Mouse (Mus musculus): Measurements from ENCODE around the gene Nos2. TPM values are rescaled to one million over a fixed set of nuclear protein-coding genes. Genes with fewer than 3 reads are reported as not detected.
"Not testable (repeated sequence)": the region's sequence is repeated elsewhere in the genome, so short reads cannot be mapped to it uniquely, and the experiment has no call there.

Gene Nos2
- polyA plus RNA-seq, 1 experiment from 2014 or later, result 0.50 TPM

DNA sequence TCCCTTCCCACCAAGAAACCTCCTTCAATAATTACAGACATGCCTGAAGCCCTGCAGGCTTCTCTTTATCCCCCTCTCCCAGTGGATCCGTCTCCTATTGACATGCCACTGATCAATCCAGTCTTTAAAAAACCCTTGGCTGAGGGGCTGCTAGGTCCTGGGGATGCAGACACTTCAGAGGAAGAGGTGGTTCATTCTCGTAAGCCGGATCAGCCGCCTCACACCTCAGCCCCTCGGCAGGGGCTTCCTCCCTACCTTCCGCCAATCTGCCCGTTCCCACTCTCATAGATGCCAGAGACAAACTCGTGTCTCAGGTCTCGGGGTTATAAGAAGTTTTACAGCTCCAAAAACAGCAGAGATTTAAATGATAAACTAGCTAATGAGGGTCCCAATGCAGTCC lies 69.5 kb downstream of the Nos2 start:
- Histone ChIP-seq H3K9me3 (replicated peaks; ENCODE audit: control insufficient read depth, low read length) (no peaks in the 10 kb centered on the region), H3K27ac (ENCODE audit: low read depth, low read length) (no peak overlapping the region), H3K9ac (ENCODE audit: low read length) (no peak overlapping the region), H3K4me2 (ENCODE audit: low read length) (no peak overlapping the region), H3K4me3 (ENCODE audit: low read depth, low read length) (no peak overlapping the region), H3K27me3 (replicated peaks; ENCODE audit: control insufficient read depth, insufficient read depth, low read length) (no peaks in the 10 kb centered on the region), H3K36me3 (ENCODE audit: control insufficient read depth, insufficient read depth, low read length) (no peaks in the 10 kb centered on the region), H3K4me1 (ENCODE audit: control insufficient read depth, insufficient read depth, low read length) (no peaks in the 10 kb centered on the region)
- DNase-seq (ENCODE audit: low spot score) (no peak), ATAC-seq (no peak)
- WGBS, result 94% methylated on average over 9 of the region's 9 CpGs

- 77% methylated on average over 5 of the region's 5 CpGs for WGBS
- not testable (repeated sequence) for H3K4me1 ChIP-seq (ENCODE audit: control insufficient read depth, insufficient read depth, low read length); H3K9ac ChIP-seq (ENCODE audit: low read length)
Measured at GRCm38 (mm10) chr11:78990875-78991543, 70.4 kb downstream of the Nos2 start.

GRCm38 (mm10) chr11:78999118-78999517 lies 78.5 kb downstream of the Nos2 start:
- no peak for ATAC-seq
- DNase-seq (ENCODE audit: low spot score), result no peak

More at GRCm38 (mm10) chr11:78990875-78991543, 70.4 kb downstream of the Nos2 start:
- not testable (repeated sequence) for H3K27me3 ChIP-seq (replicated peaks; ENCODE audit: control insufficient read depth, insufficient read depth, low read length); H3K27ac ChIP-seq (ENCODE audit: low read depth, low read length); DNase-seq (ENCODE audit: low spot score); H3K4me2 ChIP-seq (ENCODE audit: low read length); H3K9me3 ChIP-seq (replicated peaks; ENCODE audit: control insufficient read depth, low read length); H3K36me3 ChIP-seq (ENCODE audit: control insufficient read depth, insufficient read depth, low read length); H3K4me3 ChIP-seq (ENCODE audit: low read depth, low read length); ATAC-seq

DNA sequence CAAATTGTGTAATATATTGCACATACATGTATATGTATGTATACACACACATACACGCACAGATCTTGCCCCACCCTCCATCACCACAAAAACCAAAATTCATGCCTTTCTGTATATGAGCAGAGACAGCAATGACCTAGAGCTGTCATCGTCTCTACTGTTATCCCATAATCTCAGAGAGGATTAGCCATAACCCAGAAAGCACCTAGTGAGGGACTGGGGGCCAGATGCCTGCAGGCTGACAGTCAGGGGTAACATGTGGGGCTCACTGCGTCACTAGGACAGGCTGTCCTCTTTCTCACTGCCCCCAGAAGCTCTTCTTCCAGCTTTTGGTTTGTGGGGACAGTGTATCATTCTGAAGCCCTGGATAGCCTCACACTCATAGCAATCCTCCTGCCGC lies 81.3 kb downstream of the Nos2 start:
- ATAC-seq (no peak), DNase-seq (ENCODE audit: low spot score) (no peak)
- no peaks in the 10 kb centered on the region for H3K36me3 ChIP-seq (ENCODE audit: control insufficient read depth, insufficient read depth, low read length)
- no peaks in the 10 kb centered on the region for H3K9me3 ChIP-seq (replicated peaks; ENCODE audit: control insufficient read depth, low read length)
- no peaks in the 10 kb centered on the region for H3K27me3 ChIP-seq (replicated peaks; ENCODE audit: control insufficient read depth, insufficient read depth, low read length)
- H3K4me2 ChIP-seq (ENCODE audit: low read length), result no peak overlapping the region
- WGBS, result 86% methylated on average over 4 of the region's 4 CpGs
- no peak overlapping the region for H3K9ac ChIP-seq (ENCODE audit: low read length)
- H3K4me1 ChIP-seq (ENCODE audit: control insufficient read depth, insufficient read depth, low read length), result no peaks in the 10 kb centered on the region
- H3K27ac ChIP-seq (ENCODE audit: low read depth, low read length), result no peak overlapping the region
- H3K4me3 ChIP-seq (ENCODE audit: low read depth, low read length), result no peak overlapping the region

More at GRCm38 (mm10) chr11:78999118-78999517, 78.5 kb downstream of the Nos2 start:
- 14% methylated on average over 6 of the region's 6 CpGs for WGBS
- H3K4me3 ChIP-seq (ENCODE audit: low read depth, low read length), result no peak overlapping the region
- no peak overlapping the region for H3K27ac ChIP-seq (ENCODE audit: low read depth, low read length)
- H3K27me3 ChIP-seq (replicated peaks; ENCODE audit: control insufficient read depth, insufficient read depth, low read length), result no peaks in the 10 kb centered on the region
- H3K36me3 ChIP-seq (ENCODE audit: control insufficient read depth, insufficient read depth, low read length), result no peaks in the 10 kb centered on the region
- no peak overlapping the region for H3K9ac ChIP-seq (ENCODE audit: low read length)
- H3K9me3 ChIP-seq (replicated peaks; ENCODE audit: control insufficient read depth, low read length), result no peaks in the 10 kb centered on the region
- no peak overlapping the region for H3K4me2 ChIP-seq (ENCODE audit: low read length)
- no peaks in the 10 kb centered on the region for H3K4me1 ChIP-seq (ENCODE audit: control insufficient read depth, insufficient read depth, low read length)

DNA sequence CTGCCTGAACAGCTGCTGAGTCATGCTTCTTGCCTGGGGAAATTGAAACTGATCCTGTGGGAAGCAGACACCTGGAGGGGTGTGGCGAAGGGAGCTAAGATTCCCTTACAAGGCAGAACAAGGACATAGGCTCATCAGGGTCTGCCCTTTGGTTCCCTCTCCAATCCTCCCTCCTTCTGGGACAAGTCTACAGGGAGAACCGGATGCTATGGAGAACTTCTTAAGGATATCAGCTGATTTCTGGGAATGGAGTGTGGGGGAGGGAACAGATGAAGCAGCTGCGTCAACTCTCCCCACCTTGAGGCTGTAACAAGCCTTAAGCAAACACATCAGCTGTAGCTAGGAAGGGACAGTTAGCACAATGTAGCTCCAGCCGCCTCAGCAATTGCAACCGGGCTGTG lies 82.0 kb downstream of the Nos2 start:
- no peak overlapping the region for H3K4me2 ChIP-seq (ENCODE audit: low read length)
- no peak for DNase-seq (ENCODE audit: low spot score)
- H3K9me3 ChIP-seq (replicated peaks; ENCODE audit: control insufficient read depth, low read length), result no peaks in the 10 kb centered on the region
- H3K4me1 ChIP-seq (ENCODE audit: control insufficient read depth, insufficient read depth, low read length), result no peaks in the 10 kb centered on the region
- 82% methylated on average over 5 of the region's 5 CpGs for WGBS
- ATAC-seq, result no peak
- no peak overlapping the region for H3K4me3 ChIP-seq (ENCODE audit: low read depth, low read length)
- no peaks in the 10 kb centered on the region for H3K36me3 ChIP-seq (ENCODE audit: control insufficient read depth, insufficient read depth, low read length)
- no peak overlapping the region for H3K9ac ChIP-seq (ENCODE audit: low read length)
- H3K27ac ChIP-seq (ENCODE audit: low read depth, low read length), result no peak overlapping the region
- H3K27me3 ChIP-seq (replicated peaks; ENCODE audit: control insufficient read depth, insufficient read depth, low read length), result no peaks in the 10 kb centered on the region

- no peaks in the 10 kb centered on the region for H3K9me3 ChIP-seq (replicated peaks; ENCODE audit: control insufficient read depth, low read length)
- H3K27ac ChIP-seq (ENCODE audit: low read depth, low read length), result no peak overlapping the region
- ATAC-seq, result no peak
- 86% methylated on average over 11 of the region's 11 CpGs for WGBS
- H3K27me3 ChIP-seq (replicated peaks; ENCODE audit: control insufficient read depth, insufficient read depth, low read length), result no peaks in the 10 kb centered on the region
- no peak for DNase-seq (ENCODE audit: low spot score)
- H3K36me3 ChIP-seq (ENCODE audit: control insufficient read depth, insufficient read depth, low read length), result no peaks in the 10 kb centered on the region
- no peak overlapping the region for H3K4me2 ChIP-seq (ENCODE audit: low read length)
- no peak overlapping the region for H3K9ac ChIP-seq (ENCODE audit: low read length)
- H3K4me3 ChIP-seq (ENCODE audit: low read depth, low read length), result no peak overlapping the region
- H3K4me1 ChIP-seq (ENCODE audit: control insufficient read depth, insufficient read depth, low read length), result no peaks in the 10 kb centered on the region
Measured at GRCm38 (mm10) chr11:79003053-79003768, 82.6 kb downstream of the Nos2 start.

DNA sequence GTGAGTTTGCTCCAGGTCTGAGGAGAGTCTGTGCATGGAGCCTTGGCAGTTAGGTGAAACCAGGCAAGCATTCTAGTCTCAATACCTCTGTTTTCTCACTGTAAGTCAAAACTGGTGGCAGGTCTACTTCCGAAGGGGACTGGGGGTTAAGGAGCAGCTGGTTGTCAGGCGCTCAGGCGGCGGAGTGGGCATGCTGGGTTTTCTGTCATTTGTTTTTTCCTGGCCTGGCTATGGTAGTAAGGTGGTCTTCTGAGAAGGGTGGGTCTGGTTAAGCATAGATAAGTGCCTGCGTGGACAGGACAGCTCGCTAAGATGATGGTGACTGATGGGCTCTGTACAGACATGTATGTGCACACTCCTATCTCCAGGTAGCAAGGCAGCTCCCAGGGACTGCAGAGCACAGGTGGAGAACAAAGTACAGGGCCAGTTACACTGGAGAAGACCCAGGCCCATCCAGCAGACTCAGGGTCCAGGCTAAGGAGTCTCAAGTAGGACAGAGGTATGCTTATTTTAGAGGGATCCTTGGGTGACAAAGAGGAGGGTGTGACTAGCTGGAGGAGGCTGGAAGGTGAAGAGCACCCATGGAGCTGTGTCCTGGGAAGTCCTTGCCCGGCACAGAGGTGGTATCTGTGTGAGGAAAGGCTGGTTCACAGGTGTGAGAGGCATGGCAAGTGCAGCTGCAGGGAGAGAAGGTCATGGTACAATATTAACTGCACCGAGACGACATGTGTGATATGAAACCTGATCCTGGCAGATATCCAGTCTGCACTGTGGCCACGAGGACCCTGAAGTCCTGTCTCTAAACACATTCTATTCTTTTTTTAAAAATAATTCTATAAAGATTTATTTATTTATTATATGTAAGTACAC lies 83.4 kb downstream of the Nos2 start:
- Histone ChIP-seq H3K27me3 (replicated peaks; ENCODE audit: control insufficient read depth, insufficient read depth, low read length) (no peaks in the 10 kb centered on the region), H3K36me3 (ENCODE audit: control insufficient read depth, insufficient read depth, low read length) (no peaks in the 10 kb centered on the region), H3K9ac (ENCODE audit: low read length) (no peak overlapping the region), H3K27ac (ENCODE audit: low read depth, low read length) (no peak overlapping the region), H3K9me3 (replicated peaks; ENCODE audit: control insufficient read depth, low read length) (no peaks in the 10 kb centered on the region), H3K4me1 (ENCODE audit: control insufficient read depth, insufficient read depth, low read length) (no peaks in the 10 kb centered on the region), H3K4me3 (ENCODE audit: low read depth, low read length) (no peak overlapping the region), H3K4me2 (ENCODE audit: low read length) (no peak overlapping the region)
- 90% methylated on average over 10 of the region's 10 CpGs for WGBS
- no peak for ATAC-seq
- no peak for DNase-seq (ENCODE audit: low spot score)

DNA sequence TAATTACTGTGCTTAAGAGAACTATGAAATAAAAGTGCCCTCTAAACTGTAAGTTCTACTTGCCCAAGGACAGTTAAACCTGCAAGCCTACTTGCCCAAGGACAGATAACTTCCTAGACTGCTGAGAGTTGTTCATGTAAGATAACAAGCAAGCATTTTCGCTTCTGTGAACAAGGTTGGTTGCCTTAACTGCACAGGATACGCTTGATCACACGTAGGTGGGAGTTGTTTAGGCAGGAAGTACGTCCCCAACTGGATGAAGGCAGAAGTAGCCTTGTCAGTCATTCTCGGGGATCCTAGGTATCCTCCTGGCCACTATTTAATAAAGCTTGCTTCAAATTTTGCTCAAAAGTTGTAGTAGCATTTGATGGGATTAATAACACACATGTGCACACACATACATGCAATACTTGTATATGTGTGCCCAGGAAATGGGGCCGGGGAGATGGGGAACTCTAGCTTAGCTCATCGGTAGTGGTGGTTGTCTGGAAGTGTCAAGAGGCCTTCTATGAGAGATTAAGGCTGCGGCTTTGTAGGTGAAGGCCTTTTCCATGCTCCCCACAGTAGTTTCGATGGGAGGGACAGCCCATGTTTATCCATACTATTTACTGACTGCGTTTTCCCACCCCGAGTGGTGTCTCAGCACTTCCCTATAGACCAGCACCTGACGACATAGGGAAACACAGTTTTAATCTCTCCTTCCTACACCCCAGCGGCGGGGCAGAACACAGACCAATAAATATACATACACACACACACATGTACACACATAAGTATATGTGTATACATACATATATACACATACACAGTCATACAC lies 85.2 kb downstream of the Nos2 start:
- DNase-seq (ENCODE audit: low spot score), result no peak
- Histone ChIP-seq H3K4me3 (ENCODE audit: low read depth, low read length) (no peak overlapping the region), H3K27ac (ENCODE audit: low read depth, low read length) (no peak overlapping the region), H3K4me2 (ENCODE audit: low read length) (no peak overlapping the region), H3K9me3 (replicated peaks; ENCODE audit: control insufficient read depth, low read length) (no peaks in the 10 kb centered on the region), H3K27me3 (replicated peaks; ENCODE audit: control insufficient read depth, insufficient read depth, low read length) (no peaks in the 10 kb centered on the region), H3K9ac (ENCODE audit: low read length) (no peak overlapping the region), H3K4me1 (ENCODE audit: control insufficient read depth, insufficient read depth, low read length) (no peaks in the 10 kb centered on the region), H3K36me3 (ENCODE audit: control insufficient read depth, insufficient read depth, low read length) (no peaks in the 10 kb centered on the region)
- ATAC-seq, result no peak
- WGBS, result 91% methylated on average over 14 of the region's 14 CpGs

All from forebrain, embryonic 14.5 days (tissue).